In the genomic region with DNA sequence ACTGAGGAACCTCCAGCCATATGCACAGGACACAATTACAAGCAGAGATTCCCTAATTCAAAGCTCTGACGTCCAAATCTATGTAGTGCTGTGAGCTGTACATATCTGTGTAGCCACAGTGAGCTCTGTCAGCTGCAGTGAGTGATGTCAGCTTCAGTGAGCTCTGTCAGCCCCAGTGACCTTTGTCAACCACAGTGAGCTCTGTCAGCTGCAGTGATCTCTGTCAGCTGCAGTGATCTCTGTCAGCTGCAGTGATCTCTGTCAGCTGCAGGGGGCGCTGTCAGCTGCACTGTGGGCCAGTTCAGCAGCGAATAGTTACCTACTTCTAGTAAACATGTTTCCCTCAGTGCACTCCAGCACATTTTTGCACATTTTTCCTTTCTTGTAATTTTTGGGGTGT, we compare ENCODE assay signal across 9 mouse cellular contexts. TPM values are rescaled to one million over a fixed set of nuclear protein-coding genes. Genes with fewer than 3 reads are reported as not detected.
DNase-seq lines count a peak whose midpoint lies in the region; ATAC-seq and TF ChIP-seq lines count a peak whose summit lies in the region.
"Had no signal": no experiment of that assay in that cellular context is flagged by ENCODE, and none has a peak within 500 bp of the region (broad histone marks: within the 10 kb centered on the region; RNA-seq: fewer than 3 reads in every experiment).

No protein-coding gene starts in this region.

- TF ChIP-seq POLR2A in thymus, adult 2 months (IDR thresholded peaks at IDR 0.05; ENCODE audit: control insufficient read depth, extremely low read depth, insufficient read depth, low read length, poor library complexity) = no peak
- no peak for TF ChIP-seq POLR2A in olfactory bulb, adult 2 months (IDR thresholded peaks at IDR 0.05; ENCODE audit: insufficient read depth, low read depth, low read length)

- H3K9ac ChIP-seq in heart, postnatal 0 days (replicated peaks; ENCODE audit: low read depth, low read length) = no peak overlapping the region
- no peak overlapping the region for H3K9ac ChIP-seq in heart, embryonic 12.5 days
- H3K9ac ChIP-seq in forebrain, embryonic 14.5 days (ENCODE audit: low read length) = no peak overlapping the region
- H3K9ac ChIP-seq: limb, embryonic 12.5 days had no signal

- peak; percentile 27; the same call in 1 of the 2 replicates for ATAC-seq in heart, postnatal 0 days (ENCODE audit: insufficient read depth, low read depth)
- no peak for ATAC-seq in heart, embryonic 12.5 days (ENCODE audit: insufficient number of reproducible peaks, low FRiP score)
- ATAC-seq in forebrain, embryonic 14.5 days = no peak

- DNase-seq in heart, postnatal 0 days (ENCODE audit: low spot score) = peak; percentile 10
- peak; percentile 11 for DNase-seq in thymus, adult 2 months
- DNase-seq in thymus, adult 18-20 months = no peak
- peak; percentile 57 to 71 for DNase-seq in cerebellum, postnatal 4 days (ENCODE audit: low spot score in 2 of 2)
- DNase-seq in kidney, postnatal 10 days = peak; percentile 77
- DNase-seq in forebrain, embryonic 14.5 days (ENCODE audit: low spot score) = no peak

- H3K4me1 ChIP-seq in heart, postnatal 0 days (ENCODE audit: control insufficient read depth, insufficient read depth) = no peaks in the 10 kb centered on the region
- no peaks in the 10 kb centered on the region for H3K4me1 ChIP-seq in heart, embryonic 12.5 days (replicated peaks)
- H3K4me1 ChIP-seq in thymus, adult 2 months (replicated peaks; ENCODE audit: control insufficient read depth, insufficient read depth, low read length) = no peaks in the 10 kb centered on the region
- no peaks in the 10 kb centered on the region for H3K4me1 ChIP-seq in olfactory bulb, adult 2 months (ENCODE audit: control insufficient read depth, insufficient read depth, low read length)
- H3K4me1 ChIP-seq in forebrain, embryonic 14.5 days (ENCODE audit: control insufficient read depth, insufficient read depth, low read length) = no peaks in the 10 kb centered on the region
- H3K4me1 ChIP-seq: limb, embryonic 12.5 days had no signal

- no peaks in the 10 kb centered on the region for H3K9me3 ChIP-seq in heart, postnatal 0 days (replicated peaks; ENCODE audit: control insufficient read depth, low read length)
- no peaks in the 10 kb centered on the region for H3K9me3 ChIP-seq in heart, embryonic 12.5 days (replicated peaks)
- H3K9me3 ChIP-seq in forebrain, embryonic 14.5 days (replicated peaks; ENCODE audit: control insufficient read depth, low read length) = no peaks in the 10 kb centered on the region
- H3K9me3 ChIP-seq: limb, embryonic 12.5 days had no signal

- no peak overlapping the region for H3K4me3 ChIP-seq in heart, postnatal 0 days (ENCODE audit: low read depth, low read length)
- no peak overlapping the region for H3K4me3 ChIP-seq in heart, embryonic 12.5 days
- no peak overlapping the region for H3K4me3 ChIP-seq in thymus, adult 2 months (ENCODE audit: control insufficient read depth, insufficient read depth, low read length)
- H3K4me3 ChIP-seq in olfactory bulb, adult 2 months (ENCODE audit: insufficient read depth, low read depth, low read length) = no peak overlapping the region
- no peak overlapping the region for H3K4me3 ChIP-seq in forebrain, embryonic 14.5 days (ENCODE audit: low read depth, low read length)
- H3K4me3 ChIP-seq: limb, embryonic 12.5 days had no signal

- no peak overlapping the region for H3K4me2 ChIP-seq in heart, postnatal 0 days (ENCODE audit: low read depth, low read length)
- no peak overlapping the region for H3K4me2 ChIP-seq in heart, embryonic 12.5 days
- no peak overlapping the region for H3K4me2 ChIP-seq in forebrain, embryonic 14.5 days (ENCODE audit: low read length)
- H3K4me2 ChIP-seq: limb, embryonic 12.5 days had no signal

- H3K36me3 ChIP-seq in heart, postnatal 0 days (replicated peaks; ENCODE audit: control insufficient read depth, insufficient read depth, low read length) = no peaks in the 10 kb centered on the region
- no peaks in the 10 kb centered on the region for H3K36me3 ChIP-seq in heart, embryonic 12.5 days
- H3K36me3 ChIP-seq in thymus, adult 2 months (ENCODE audit: control insufficient read depth, insufficient read depth, low read length) = no peaks in the 10 kb centered on the region
- no peaks in the 10 kb centered on the region for H3K36me3 ChIP-seq in forebrain, embryonic 14.5 days (ENCODE audit: control insufficient read depth, insufficient read depth, low read length)
- H3K36me3 ChIP-seq: limb, embryonic 12.5 days had no signal

- 20% methylated on average over 3 of the region's 3 CpGs for whole genome bisulfite sequencing in heart, postnatal 0 days
- WGBS in heart, embryonic 12.5 days = 23% methylated on average over 3 of the region's 3 CpGs
- WGBS in thymus, adult 2 months = 29% methylated on average over 3 of the region's 3 CpGs
- WGBS in olfactory bulb, adult 2 months = 34% methylated on average over 3 of the region's 3 CpGs
- 18% methylated on average over 3 of the region's 3 CpGs for WGBS in forebrain, embryonic 14.5 days

- H3K27me3 ChIP-seq in heart, postnatal 0 days (ENCODE audit: control insufficient read depth, insufficient read depth, low read length) = peaks cover 19% of the 10 kb centered on the region; the same call in 1 of the 2 replicates
- H3K27me3 ChIP-seq in heart, embryonic 12.5 days (replicated peaks) = peaks cover 54% of the 10 kb centered on the region
- no peaks in the 10 kb centered on the region for H3K27me3 ChIP-seq in thymus, adult 2 months (ENCODE audit: control insufficient read depth, insufficient read depth, low read length)
- H3K27me3 ChIP-seq in forebrain, embryonic 14.5 days (replicated peaks; ENCODE audit: control insufficient read depth, insufficient read depth, low read length) = no peaks in the 10 kb centered on the region; the same call in 1 of the 2 replicates

- no peak for TF ChIP-seq EP300 in heart, postnatal 0 days (IDR thresholded peaks at IDR 0.05; ENCODE audit: low read depth)

- TF ChIP-seq CTCF in heart, postnatal 0 days (IDR thresholded peaks at IDR 0.05; ENCODE audit: low read depth) = peak; percentile 60
- 0 out of 2 replicates have a peak, but pooled peaks have one; percentile 51 for TF ChIP-seq CTCF in thymus, adult 2 months (IDR thresholded peaks at IDR 0.05; ENCODE audit: borderline replicate concordance, control insufficient read depth, extremely low read depth, insufficient read depth, low read length, poor library complexity)
- TF ChIP-seq CTCF in olfactory bulb, adult 2 months (IDR thresholded peaks at IDR 0.05; ENCODE audit: insufficient read depth, low read depth, low read length) = peak; percentile 26; the same call in 1 of the 2 replicates

- no peak overlapping the region for H3K27ac ChIP-seq in heart, postnatal 0 days (ENCODE audit: low read depth)
- H3K27ac ChIP-seq in heart, embryonic 12.5 days (ENCODE audit: poor library complexity, severe bottlenecking) = no peak overlapping the region
- no peak overlapping the region for H3K27ac ChIP-seq in thymus, adult 2 months (ENCODE audit: control insufficient read depth, insufficient read depth, low read length)
- no peak overlapping the region for H3K27ac ChIP-seq in olfactory bulb, adult 2 months (ENCODE audit: insufficient read depth, low read depth, low read length)
- H3K27ac ChIP-seq in forebrain, embryonic 14.5 days (ENCODE audit: low read depth, low read length) = no peak overlapping the region
- H3K27ac ChIP-seq: limb, embryonic 12.5 days had no signal

RNA-seq across cellular contexts. Expression of a gene that starts 10.2 kb away (rescaled TPM):
- total RNA-seq in heart, postnatal 0 days (2014; rRNA removed; ENCODE audit: low replicate concordance) = not detected in 2 replicates
- polyA plus RNA-seq in heart, postnatal 0 days (2015; fragmentation: Nextera tagmentation; extraction: Ambion mirVana) = 0.08 TPM in 1 of 2 replicates, not detected in the other
- polyA plus RNA-seq in heart, embryonic 12.5 days (2016; fragmentation: Nextera tagmentation; extraction: Ambion mirVana) = 0.14 TPM in 1 of 2 replicates, not detected in the other
- polyA plus RNA-seq in thymus, adult 2 months (2012; rRNA removed) = 0.08 TPM in 1 of 2 replicates, not detected in the other
- polyA plus RNA-seq in olfactory bulb, adult 2 months (2012; ENCODE audit: insufficient read depth, insufficient read length, low replicate concordance, missing spikeins) = not detected in 2 replicates
- polyA plus RNA-seq in forebrain, embryonic 14.5 days (2014; fragmentation: Nextera tagmentation; extraction: Ambion mirVana) = 0.19 TPM in 1 of 2 replicates, not detected in the other

Comparison
In these comparisons a context has a peak if more than half of its experiments do, and no peak if none do; other contexts are left out.
1. DNase-seq: peak in heart, postnatal 0 days (single experiment), thymus, adult 2 months (single experiment), cerebellum, postnatal 4 days (2 of 2) and kidney, postnatal 10 days (single experiment); none in thymus, adult 18-20 months (0 of 2) and forebrain, embryonic 14.5 days (single experiment).
2. Peak in every context shown above with its lines, with median percentiles within 50 percentile points of each other: CTCF ChIP-seq.